Mouse (Mus musculus) skeletal muscle tissue, adult 2 months (tissue): ENCODE measurements around the gene Bid.

ENCODE experiments used
- DNase-seq: peaks from one replicate; pipeline ENCODE4 v3.0.0-alpha.2; 2012; ENCODE audit warnings: low read depth, low spot score

Gene Bid

GRCm38 (mm10) chr6:120916074-120916971 lies at the start of gene Bid:
Bid (minus strand) TSS chr6:120916853.
- DNase-seq, result peak; percentile 51

GRCm38 (mm10) chr6:120965814-120966213 lies 49.2 kb upstream of the Bid start:
- no peak for DNase-seq

- peak; percentile 46 for DNase-seq
Observed at GRCm38 (mm10) chr6:120964179-120964578, 47.5 kb upstream of the Bid start.

- DNase-seq, result no peak
Observed at GRCm38 (mm10) chr6:120960338-120961030, 43.8 kb upstream of the Bid start.

GRCm38 (mm10) chr6:120957331-120957730 lies 40.7 kb upstream of the Bid start:
- DNase-seq, result no peak

GRCm38 (mm10) chr6:120956259-120957161 lies 39.9 kb upstream of the Bid start:
- DNase-seq, result no peak

- DNase-seq, result no peak
Observed at GRCm38 (mm10) chr6:120955215-120955614, 38.6 kb upstream of the Bid start.

- DNase-seq, result no peak
Observed at GRCm38 (mm10) chr6:120954241-120954640, 37.6 kb upstream of the Bid start.

GRCm38 (mm10) chr6:120952475-120952874 lies 35.8 kb upstream of the Bid start:
- DNase-seq, result no peak

GRCm38 (mm10) chr6:120951311-120951710 lies 34.7 kb upstream of the Bid start:
- DNase-seq, result no peak

- no peak for DNase-seq
Observed at GRCm38 (mm10) chr6:120945510-120945909, 28.9 kb upstream of the Bid start.

GRCm38 (mm10) chr6:120943964-120944363 lies 27.3 kb upstream of the Bid start:
- DNase-seq, result no peak

GRCm38 (mm10) chr6:120943551-120943950 lies 26.9 kb upstream of the Bid start:
- DNase-seq, result no peak

GRCm38 (mm10) chr6:120943079-120943478 lies 26.4 kb upstream of the Bid start:
- no peak for DNase-seq

GRCm38 (mm10) chr6:120941575-120941974 lies 24.9 kb upstream of the Bid start:
- DNase-seq, result no peak

GRCm38 (mm10) chr6:120941084-120941481 lies 24.4 kb upstream of the Bid start:
- no peak for DNase-seq

GRCm38 (mm10) chr6:120940446-120941083 lies 23.9 kb upstream of the Bid start:
- DNase-seq, result no peak

- DNase-seq, result no peak
Observed at GRCm38 (mm10) chr6:120939783-120940182, 23.1 kb upstream of the Bid start.

- no peak for DNase-seq
Observed at GRCm38 (mm10) chr6:120938763-120939450, 22.3 kb upstream of the Bid start.

- DNase-seq, result no peak
Observed at GRCm38 (mm10) chr6:120937999-120938608, 21.5 kb upstream of the Bid start.
